Mouse (Mus musculus) heart, postnatal 25 days (tissue): ENCODE data around the gene Aldoc. TPM values are rescaled to one million over a fixed set of nuclear protein-coding genes. Genes with fewer than 3 reads are reported as not detected.

ENCODE experiments used
- DNase-seq: peaks from one replicate; pipeline ENCODE4 v3.0.0; 2022; ENCODE audit warnings: low spot score
- intact Hi-C: fragments of 180-260 bp; cut with DNase I; formaldehyde crosslinking; loops from one replicate; pipeline ENCODE4 v1.15.1; 2025
- total RNA-seq, 2 experiments: library from RNA; stranded (reverse); gene quantifications; 2 replicates each; pipeline ENCODE4 v1.2.3; 2021

Aldoc gene
- total RNA-seq, 2 experiments from 2014 or later = 0.50 to 0.52 TPM

DNA sequence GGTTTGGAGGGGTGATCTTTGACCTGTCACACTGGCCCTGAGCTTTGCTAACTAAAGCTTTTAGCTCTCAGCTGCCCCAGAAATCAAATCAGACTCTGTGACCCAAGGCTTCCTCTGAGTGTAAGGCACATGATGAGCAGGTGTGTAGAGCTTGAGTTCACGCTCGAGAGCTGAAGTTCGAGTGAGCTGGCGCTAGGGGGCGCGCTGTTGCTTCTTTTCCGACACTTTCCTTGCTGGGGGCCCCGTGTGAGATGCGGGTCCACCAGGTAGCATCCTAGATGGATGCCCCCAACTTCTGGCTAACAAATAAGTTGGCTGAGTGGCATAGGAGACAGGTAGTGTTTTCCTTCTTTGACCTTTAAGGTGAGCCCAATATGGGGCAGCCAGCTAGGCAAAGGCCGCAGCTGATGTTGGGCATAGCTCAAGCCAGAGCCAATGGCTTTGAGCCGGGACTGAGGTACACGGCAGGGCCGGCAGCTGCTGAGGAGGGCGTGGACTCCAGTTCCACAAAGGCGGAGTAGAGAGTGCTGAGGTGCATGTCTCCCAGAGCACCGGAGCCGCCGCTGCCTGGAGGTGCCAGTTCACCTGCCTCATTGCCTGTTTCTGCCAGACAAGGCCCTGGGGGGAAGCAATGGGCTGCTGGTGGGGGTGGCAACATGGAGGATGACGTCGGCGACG, 35.7 kb downstream of the Aldoc start:
- DNase-seq = no peak

DNA sequence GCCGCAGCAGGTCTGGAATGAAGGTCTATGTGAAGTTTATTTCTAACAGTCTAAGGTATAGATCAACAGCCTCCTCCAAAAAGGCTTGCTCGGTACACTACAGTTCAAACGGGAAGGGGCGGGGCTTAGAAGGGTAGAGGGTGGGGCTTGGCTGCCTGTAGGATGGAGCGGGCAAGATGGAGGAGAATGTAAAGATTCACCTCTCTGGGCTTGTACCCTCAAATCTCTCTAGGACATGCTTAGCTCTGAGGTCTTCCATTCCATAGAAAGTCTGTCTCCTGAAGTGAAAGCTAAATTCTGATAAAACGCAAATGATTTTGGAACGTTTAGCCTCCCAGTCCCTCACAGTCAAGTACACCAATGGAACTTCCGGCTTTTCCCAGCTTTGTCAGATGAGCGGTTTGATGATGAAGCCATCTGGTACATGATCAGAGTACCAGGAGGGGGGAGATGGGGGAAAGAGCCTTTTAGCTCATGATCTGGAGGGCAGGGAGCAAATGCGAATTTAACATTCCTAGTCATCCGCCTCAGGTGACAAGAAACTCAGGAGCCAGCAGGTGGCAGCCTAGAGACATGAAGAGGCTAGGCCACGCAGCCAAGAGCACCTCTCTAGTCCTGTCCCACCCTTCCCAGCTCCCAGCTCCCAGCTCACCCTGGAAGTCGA, 37.5 kb downstream of the Aldoc start:
- no peak for DNase-seq
- intact Hi-C loops = loop anchor here (1.0 to 5.0 kb wide), 2 partner anchors 39 to 92 kb away; no protein-coding TSS in a partner anchor

More for the DNA sequence above, 35.7 kb downstream of the Aldoc start:
- intact Hi-C loops = no loop called here

DNA sequence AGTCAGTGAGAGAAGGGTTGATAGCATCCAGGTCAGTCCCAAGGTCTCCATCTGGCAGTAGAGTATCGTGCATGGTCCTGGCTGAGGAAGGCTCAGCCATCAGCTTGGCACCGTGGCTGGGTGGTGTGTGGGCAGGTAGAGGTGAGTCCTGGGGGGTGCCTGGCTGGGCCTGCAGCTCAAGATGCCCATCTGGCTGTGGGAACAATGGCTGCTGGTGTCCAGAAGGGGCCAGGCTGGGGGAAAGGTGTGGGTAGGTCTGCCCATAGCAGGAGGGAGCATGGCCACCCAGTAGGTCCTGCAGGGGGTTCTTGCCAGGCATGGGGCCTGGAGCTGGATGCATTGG, 38.0 kb downstream of the Aldoc start:
- no peak for DNase-seq
- intact Hi-C loops = loop anchor here (1.0 to 5.0 kb wide), 2 partner anchors 39 to 92 kb away; no protein-coding TSS in a partner anchor

DNA sequence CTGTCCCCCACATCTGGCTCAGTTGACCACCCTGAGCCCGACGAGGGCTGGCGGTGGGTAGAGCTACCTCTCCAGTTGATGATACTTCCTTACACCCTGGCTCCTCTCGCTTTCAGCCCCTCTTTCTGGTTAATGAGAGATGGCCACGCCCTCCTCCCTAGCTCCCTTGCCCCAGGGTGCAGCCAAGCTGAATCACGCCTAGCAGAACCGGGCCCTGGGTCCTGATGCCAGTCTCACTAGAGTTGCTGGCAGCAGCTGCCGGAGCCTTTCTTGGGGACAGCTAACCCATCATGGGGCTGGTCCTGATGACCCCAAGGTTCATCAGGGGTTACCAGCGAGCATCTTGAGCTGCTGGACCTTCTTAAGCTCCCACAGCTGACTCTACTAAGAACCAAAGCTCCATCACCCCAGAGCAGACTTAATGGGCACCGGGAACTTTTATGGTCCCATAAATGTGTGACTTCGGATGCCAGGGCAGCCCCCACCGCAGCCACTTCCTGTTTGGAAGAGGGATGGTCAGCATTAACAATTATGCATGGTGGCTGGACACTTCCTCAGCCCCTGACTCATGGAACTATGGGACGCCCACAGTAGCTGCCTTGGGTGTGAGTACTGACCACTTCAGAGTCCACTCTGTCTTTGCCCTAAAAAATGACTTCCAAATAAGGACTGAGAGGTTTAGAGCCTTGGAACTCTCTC, 40.7 kb downstream of the Aldoc start:
- DNase-seq = no peak
- intact Hi-C loops = loop anchor here (5.0 kb wide), 1 partner anchor 89 kb away; no protein-coding TSS in a partner anchor

DNA sequence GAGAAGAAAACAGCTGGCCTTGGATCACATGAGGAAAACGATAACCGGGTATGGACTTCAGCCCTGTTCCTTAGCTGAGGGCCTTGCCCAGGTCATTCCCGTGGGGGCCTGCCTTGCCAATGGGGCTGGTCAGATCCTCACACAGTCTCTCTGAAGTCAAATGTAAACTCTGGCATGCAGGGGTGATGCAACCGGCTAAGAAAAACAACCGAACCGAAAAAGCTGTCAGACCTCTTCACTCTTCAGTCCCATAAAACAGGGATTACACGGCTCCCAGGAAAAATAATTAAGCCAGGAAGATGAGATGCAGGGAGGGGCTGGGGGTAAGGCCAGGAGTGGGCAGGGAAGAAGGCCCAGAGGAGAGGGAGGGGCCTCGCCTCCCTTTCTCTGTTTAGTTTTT, 41.3 kb downstream of the Aldoc start:
- DNase-seq = no peak

DNA sequence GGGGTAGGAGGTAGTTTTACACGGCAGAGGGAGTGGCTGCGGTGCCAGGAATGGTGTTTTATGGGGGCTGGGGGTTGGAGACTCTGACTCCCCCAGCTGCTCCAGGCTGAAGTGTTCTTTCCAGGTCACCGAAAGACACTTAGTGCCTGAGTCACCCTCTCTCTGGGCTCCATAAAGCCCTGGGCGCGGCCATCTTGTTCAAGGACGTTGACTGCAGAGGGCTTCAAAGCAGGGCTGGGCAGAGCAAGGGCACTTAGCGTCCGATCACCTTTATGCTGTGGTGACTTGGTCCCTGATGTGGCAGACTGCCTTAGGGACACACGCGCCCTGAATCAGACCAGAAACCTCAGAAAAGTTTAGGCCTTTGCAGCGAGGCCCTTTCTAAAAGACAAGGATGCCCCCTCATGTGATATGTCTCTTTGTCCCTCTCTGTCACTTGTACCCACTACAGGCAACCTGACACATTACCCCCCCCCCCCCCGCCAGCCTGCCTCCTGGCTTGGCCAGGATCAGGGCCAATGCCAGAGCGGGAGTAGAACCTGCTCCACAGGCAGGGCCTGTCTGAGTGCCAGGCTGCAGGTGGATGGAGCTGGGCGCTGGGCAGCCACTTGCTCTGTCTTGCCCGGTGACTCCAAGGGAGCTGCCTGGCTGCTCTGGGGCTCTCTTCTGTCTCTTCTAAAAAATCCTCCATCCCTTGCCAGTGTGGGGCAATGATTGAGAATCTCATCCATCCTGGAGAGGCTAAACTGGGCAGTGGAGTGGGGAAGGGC, 44.9 kb downstream of the Aldoc start:
- intact Hi-C loops = no loop called here

More for the DNA sequence above, 41.3 kb downstream of the Aldoc start:
- intact Hi-C loops = loop anchor here (5.0 kb wide), 1 partner anchor 88 kb away; no protein-coding TSS in a partner anchor

DNA sequence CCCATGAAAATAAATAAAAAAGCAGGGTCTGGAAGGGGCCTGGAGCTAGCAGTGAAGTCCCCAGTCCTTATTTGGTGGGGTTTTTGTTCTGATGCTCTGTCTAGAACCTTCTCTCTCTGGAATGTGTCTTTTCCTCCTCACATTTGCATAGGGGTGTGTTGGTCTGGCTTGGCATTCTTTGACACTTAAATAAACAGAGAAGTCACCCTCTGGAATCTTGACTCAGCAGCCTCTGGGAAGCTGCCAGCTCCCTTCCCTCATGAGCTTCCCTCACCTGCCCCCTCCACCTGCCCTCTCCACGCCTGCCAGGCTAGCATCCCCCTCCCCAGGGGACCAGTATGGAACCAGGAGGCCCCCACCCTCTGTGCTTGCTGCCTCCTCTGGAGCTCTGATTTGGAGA, 47.6 kb downstream of the Aldoc start:
- no peak for DNase-seq
- intact Hi-C loops = no loop called here

More for the DNA sequence above, 44.9 kb downstream of the Aldoc start:
- no peak for DNase-seq

DNA sequence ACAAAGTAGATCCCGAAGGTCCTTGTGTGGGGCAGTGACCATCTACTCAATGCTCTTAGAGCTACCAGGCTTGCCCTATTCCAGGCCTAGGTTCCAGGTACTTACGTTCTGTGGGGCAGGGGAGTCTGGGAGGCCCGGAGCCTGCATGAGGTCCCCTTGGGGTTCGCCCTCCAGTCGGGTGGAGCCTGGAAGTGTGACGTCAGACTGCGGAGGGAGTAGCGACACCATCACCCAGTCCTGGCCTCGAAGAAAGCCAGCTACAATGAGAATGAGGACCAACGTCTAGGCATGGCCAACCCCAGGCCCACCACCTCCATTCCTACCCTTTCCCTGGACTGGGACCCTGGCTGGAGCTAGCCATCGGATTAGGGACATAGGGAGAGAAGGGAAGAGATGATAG, 48.9 kb downstream of the Aldoc start:
- intact Hi-C loops = no loop called here
- no peak for DNase-seq

DNA sequence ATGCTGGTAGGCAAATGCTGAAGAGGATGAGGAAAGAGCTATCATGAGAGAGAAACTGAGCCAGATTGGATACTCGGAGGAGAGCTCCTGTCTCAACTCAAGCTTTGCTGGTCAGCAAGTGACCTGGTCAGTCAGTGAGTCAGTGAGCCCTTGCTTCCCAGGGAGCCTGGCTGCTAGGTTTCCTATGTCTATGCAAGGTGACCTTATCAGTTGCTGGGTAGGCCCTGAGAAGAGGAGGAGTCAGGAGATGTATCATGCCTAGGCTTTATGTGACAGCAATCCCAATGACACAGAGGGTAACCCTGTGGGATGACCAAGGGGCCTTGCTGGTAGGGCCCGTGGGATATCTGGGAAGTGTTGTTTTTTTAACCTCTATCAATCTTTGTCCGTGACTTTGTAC, 49.4 kb downstream of the Aldoc start:
- intact Hi-C loops = no loop called here
- DNase-seq = no peak

DNA sequence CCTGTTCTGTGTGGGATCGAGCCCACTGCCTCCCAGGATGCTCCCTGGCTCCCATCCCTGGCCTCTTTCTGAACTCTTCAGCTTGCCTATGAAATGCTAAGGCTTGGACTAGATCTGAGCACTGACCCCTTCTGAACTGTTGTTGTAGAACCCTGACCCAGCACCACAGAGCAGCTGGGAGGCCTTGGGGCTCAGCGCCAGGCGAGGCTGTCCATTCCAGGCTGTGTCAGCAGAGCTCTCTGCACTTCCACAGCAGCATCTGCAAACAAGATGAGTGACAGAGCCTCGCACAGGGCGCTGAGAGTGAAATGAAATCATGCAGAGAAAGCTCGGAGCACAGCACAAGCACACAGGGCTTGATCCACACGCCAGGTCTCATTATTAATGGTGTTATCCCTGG, 49.8 kb downstream of the Aldoc start:
- no peak for DNase-seq
- intact Hi-C loops = no loop called here

DNA sequence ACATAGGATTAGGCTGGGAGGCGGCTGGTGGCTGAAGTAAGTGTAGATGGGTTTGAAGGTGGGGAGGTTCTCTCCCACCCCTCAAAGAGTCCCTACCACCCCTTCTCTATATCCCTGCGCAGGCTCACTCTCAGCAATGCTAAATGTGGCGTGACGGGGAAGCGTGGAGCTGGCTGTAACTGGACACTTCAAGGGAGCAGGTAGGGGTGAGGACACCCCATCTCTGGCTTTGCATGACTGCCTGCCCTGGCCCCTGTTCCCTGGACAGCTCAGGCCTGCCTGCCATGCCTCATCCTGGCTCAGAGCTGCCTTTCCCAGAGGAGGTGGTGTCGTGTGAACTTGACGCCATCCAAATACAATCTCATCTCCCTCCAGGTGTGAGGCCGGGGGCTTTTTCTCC, 51.4 kb downstream of the Aldoc start:
- no peak for DNase-seq
- intact Hi-C loops = no loop called here

Other genes starting within 250 kb of the Aldoc start
- gene Eral1, start 242.6 kb upstream of the Aldoc start, total RNA-seq = 10 to 100 TPM; 25.7 to 27.6 TPM
- gene Fam222b, start 228.3 kb upstream of the Aldoc start, total RNA-seq = 10 to 100 TPM; 10.8 to 12.3 TPM
- gene Traf4, start 157.4 kb upstream of the Aldoc start, total RNA-seq = 1 to 10 TPM; 4.6 to 6.7 TPM
- gene Nek8, start 146.3 kb upstream of the Aldoc start, total RNA-seq = 1 to 10 TPM; 2.5 to 2.6 TPM
- gene Tlcd1, start 146.3 kb upstream of the Aldoc start, total RNA-seq = 1 to 10 TPM; 5.5 to 7.2 TPM
- gene Rpl23a, start 139.4 kb upstream of the Aldoc start, total RNA-seq = 100 to 1,000 TPM; 776 to 853 TPM
- gene Rab34, start 134.5 kb upstream of the Aldoc start, total RNA-seq = 10 to 100 TPM; 11.2 to 12.2 TPM
- 1 to 10 TPM in 1 of 2 experiments, under 1 TPM in 1; 0.31 to 1.1 TPM for gene Proca1, start 129.6 kb upstream of the Aldoc start, total RNA-seq
- gene Sdf2, start 77.2 kb upstream of the Aldoc start, total RNA-seq = 10 to 100 TPM; 47.5 to 48.0 TPM
- gene Supt6, start 77.0 kb upstream of the Aldoc start, total RNA-seq = 10 to 100 TPM; 26.9 to 28.1 TPM
- 100 to 1,000 TPM; 190 to 210 TPM for gene 2610507B11Rik, start 61.2 kb upstream of the Aldoc start, total RNA-seq
- gene BC030499, start 32.1 kb upstream of the Aldoc start, total RNA-seq = 1 to 10 TPM in 1 of 2 experiments, under 1 TPM in 1; 0.98 to 1.5 TPM
- under 1 TPM; 0.62 to 0.67 TPM for gene Spag5, start 21.4 kb upstream of the Aldoc start, total RNA-seq
- gene Pigs, start 5.4 kb downstream of the Aldoc start, total RNA-seq = 10 to 100 TPM; 23.0 to 23.6 TPM
- gene Unc119, start 20.5 kb downstream of the Aldoc start, total RNA-seq = 1 to 10 TPM; 4.2 to 4.6 TPM
- gene Foxn1, start 63.6 kb downstream of the Aldoc start, total RNA-seq = not detected
- not detected for gene Slc13a2, start 99.2 kb downstream of the Aldoc start, total RNA-seq
- 1 to 10 TPM; 1.4 to 2.3 TPM for gene Slc46a1, start 142.7 kb downstream of the Aldoc start, total RNA-seq
- under 1 TPM; 0.34 to 0.39 TPM for gene Sarm1, start 174.8 kb downstream of the Aldoc start, total RNA-seq
- gene Vtn, start 176.1 kb downstream of the Aldoc start, total RNA-seq = 10 to 100 TPM; 22.0 to 25.7 TPM
- gene Sebox, start 180.5 kb downstream of the Aldoc start, total RNA-seq = not detected
- 10 to 100 TPM; 10.5 to 10.8 TPM for gene Tmem199, start 189.2 kb downstream of the Aldoc start, total RNA-seq
- gene Poldip2, start 189.2 kb downstream of the Aldoc start, total RNA-seq = 100 to 1,000 TPM; 152 to 154 TPM
- 10 to 100 TPM; 39.1 to 41.9 TPM for gene Tnfaip1, start 213.4 kb downstream of the Aldoc start, total RNA-seq
- gene Ift20, start 213.4 kb downstream of the Aldoc start, total RNA-seq = 10 to 100 TPM; 39.0 to 45.5 TPM
- gene Tmem97, start 227.8 kb downstream of the Aldoc start, total RNA-seq = 1 to 10 TPM; 5.3 to 5.5 TPM